Mouse (Mus musculus) embryonic facial prominence, embryonic 13.5 days (tissue): ENCODE measurements at regions not wholly inside any gene's neighbourhood (a gene's known extent, or its start where the extent isn't known, plus 50 kb on each side); places are given as distances from the start of the nearest gene placed in this dataset. TPM values are rescaled to one million over a fixed set of nuclear protein-coding genes. Genes with fewer than 3 reads are reported as not detected.

Source experiments
- ATAC-seq: fragments of 200-750 bp; cut with Nextera tagmentation; 2 replicates; pipeline ENCODE4 v1.8.0; 2017; ENCODE audit warnings: low read depth; ENCODE audit not compliant: insufficient number of reproducible peaks, insufficient read depth, low FRiP score, low TSS enrichment
- H3K27ac ChIP-seq: fragments of 300-500 bp; sonication (generic); 2 replicates; pipeline ENCODE4 v1.5.1; 2015; ENCODE audit warnings: moderate library complexity, mild to moderate bottlenecking, inconsistent platforms
- H3K27me3 ChIP-seq: fragments of 300-500 bp; sonication (generic); 2 replicates; pipeline ENCODE4 v1.6.1; 2015; ENCODE audit warnings: mild to moderate bottlenecking, inconsistent platforms
- H3K36me3 ChIP-seq: fragments of 300-500 bp; sonication (generic); 2 replicates; pipeline ENCODE4 v1.6.1; 2015; ENCODE audit warnings: mild to moderate bottlenecking, inconsistent platforms
- H3K4me1 ChIP-seq: fragments of 300-500 bp; sonication (generic); 2 replicates; pipeline ENCODE4 v1.6.1; 2015; ENCODE audit warnings: inconsistent platforms
- H3K4me2 ChIP-seq: fragments of 300-500 bp; sonication (generic); 2 replicates; pipeline ENCODE4 v1.6.1; 2015; ENCODE audit warnings: moderate library complexity, mild to moderate bottlenecking, inconsistent platforms
- H3K4me3 ChIP-seq: fragments of 300-500 bp; sonication (generic); 2 replicates; pipeline ENCODE4 v1.5.1; 2015; ENCODE audit warnings: mild to moderate bottlenecking, inconsistent platforms
- H3K9ac ChIP-seq: fragments of 300-500 bp; sonication (generic); 2 replicates; pipeline ENCODE4 v1.6.1; 2015; ENCODE audit warnings: mild to moderate bottlenecking, inconsistent platforms
- H3K9me3 ChIP-seq: fragments of 300-500 bp; sonication (generic); 2 replicates; pipeline ENCODE4 v1.6.1; 2016; ENCODE audit warnings: inconsistent platforms
- WGBS: fragments of 180-500 bp; shearing (Covaris S2); methylation state at CpG from one replicate; pipeline ENCODE4 v1.1.7; 2015; ENCODE audit warnings: mixed read lengths; 5-methylcytosine and 5-hydroxymethylcytosine counted together
- microRNA-seq: library from miRNA; unstranded; fragments of <30 nt; microRNA quantifications from one replicate; pipeline ENCODE4, GENCODE M21; 2016

GRCm38 (mm10) chr3:33262797-33263196, 119.8 kb upstream of the Pex5l start:
- Histone ChIP-seq H3K27me3 (no peaks in the 10 kb centered on the region), H3K9ac (no peak overlapping the region), H3K9me3 (no peaks in the 10 kb centered on the region), H3K36me3 (no peaks in the 10 kb centered on the region), H3K4me3 (no peak overlapping the region), H3K4me1 (no peaks in the 10 kb centered on the region), H3K27ac (no peak overlapping the region), H3K4me2 (no peak overlapping the region)
- 64% methylated on average over 2 of the region's 2 CpGs for WGBS
- ATAC-seq: no peak

- Histone ChIP-seq H3K9me3 (no peaks in the 10 kb centered on the region), H3K4me3 (no peak overlapping the region), H3K36me3 (no peaks in the 10 kb centered on the region), H3K4me1 (0 out of 2 replicates have a peak, but pooled peaks cover 3% of the 10 kb centered on the region), H3K9ac (no peak overlapping the region), H3K27ac (no peak overlapping the region), H3K27me3 (no peaks in the 10 kb centered on the region), H3K4me2 (no peak overlapping the region)
- no peak for ATAC-seq
- WGBS: 18% methylated on average over 2 of the region's 2 CpGs
Observed at GRCm38 (mm10) chr3:33219271-33220065, 76.4 kb upstream of the Pex5l start.

GRCm38 (mm10) chr3:33218291-33218690, 75.2 kb upstream of the Pex5l start:
- Histone ChIP-seq H3K27me3 (no peaks in the 10 kb centered on the region), H3K4me1 (0 out of 2 replicates have a peak, but pooled peaks cover 3% of the 10 kb centered on the region), H3K9ac (no peak overlapping the region), H3K36me3 (no peaks in the 10 kb centered on the region), H3K4me3 (no peak overlapping the region), H3K9me3 (no peaks in the 10 kb centered on the region), H3K27ac (no peak overlapping the region), H3K4me2 (no peak overlapping the region)
- no peak for ATAC-seq
- WGBS: 67% methylated on average over 2 of the region's 2 CpGs

- H3K27ac ChIP-seq: no peak overlapping the region
- H3K9me3 ChIP-seq: no peaks in the 10 kb centered on the region
- no peaks in the 10 kb centered on the region for H3K27me3 ChIP-seq
- no peak overlapping the region for H3K9ac ChIP-seq
- H3K36me3 ChIP-seq: no peaks in the 10 kb centered on the region
- no peak for ATAC-seq
- H3K4me2 ChIP-seq: no peak overlapping the region; the same call in 1 of the 2 replicates
- H3K4me3 ChIP-seq: no peak overlapping the region
- H3K4me1 ChIP-seq: 0 out of 2 replicates have a peak, but pooled peaks cover 3% of the 10 kb centered on the region
- WGBS: 69% methylated on average over 18 of the region's 18 CpGs
Observed at GRCm38 (mm10) chr3:33217360-33218034, 74.5 kb upstream of the Pex5l start.

- no peak for ATAC-seq
- H3K4me2 ChIP-seq: no peak overlapping the region
- H3K27me3 ChIP-seq: no peaks in the 10 kb centered on the region
- H3K4me3 ChIP-seq: no peak overlapping the region
- H3K4me1 ChIP-seq: no peaks in the 10 kb centered on the region
- no peak overlapping the region for H3K27ac ChIP-seq
- WGBS: 73% methylated on average over 4 of the region's 4 CpGs
- H3K9me3 ChIP-seq: no peaks in the 10 kb centered on the region
- H3K9ac ChIP-seq: no peak overlapping the region
- no peaks in the 10 kb centered on the region for H3K36me3 ChIP-seq
Observed at GRCm38 (mm10) chr3:33211224-33211817, 68.3 kb upstream of the Pex5l start.

Small RNA genes lying in the stretch of these regions (microRNA-seq; reads per million reads assigned to microRNA genes)
- not detected for gene Gm27974
